Mouse (Mus musculus) hindbrain, embryonic 10.5 days (tissue): ENCODE measurements at regions not wholly inside any gene's neighbourhood (a gene's known extent, or its start where the extent isn't known, plus 50 kb on each side); places are given as distances from the start of the nearest gene placed in this dataset.

Source experiments
- DNase-seq: peaks from one replicate; pipeline ENCODE4 v3.0.0-alpha.2; 2017; ENCODE audit warnings: low spot score
- H3K27ac ChIP-seq: fragments of 300-500 bp; sonication (generic); 2 replicates; pipeline ENCODE4 v1.5.1; 2016; ENCODE audit warnings: mild to moderate bottlenecking, moderate library complexity
- H3K27me3 ChIP-seq: fragments of 300-500 bp; sonication (generic); 2 replicates; pipeline ENCODE4 v1.6.1; 2016; ENCODE audit warnings: mild to moderate bottlenecking; ENCODE audit not compliant: poor library complexity, insufficient read depth, severe bottlenecking
- H3K36me3 ChIP-seq: fragments of 300-500 bp; sonication (generic); 2 replicates; pipeline ENCODE4 v1.6.1; 2016; ENCODE audit warnings: mild to moderate bottlenecking, moderate library complexity
- H3K4me1 ChIP-seq: fragments of 300-500 bp; sonication (generic); replicated peaks from 2 replicates; pipeline ENCODE4 v1.6.1; 2016; ENCODE audit warnings: mild to moderate bottlenecking
- H3K4me3 ChIP-seq: fragments of 300-500 bp; sonication (generic); 2 replicates; pipeline ENCODE4 v1.5.1; 2016; ENCODE audit warnings: mild to moderate bottlenecking, moderate library complexity
- H3K9me3 ChIP-seq: fragments of 300-500 bp; sonication (generic); 2 replicates; pipeline ENCODE4 v1.6.1; 2016; ENCODE audit warnings: mild to moderate bottlenecking, moderate library complexity
- whole genome bisulfite sequencing: fragments of 180-500 bp; shearing (Covaris S2); methylation state at CpG from one replicate; pipeline ENCODE4 v1.1.7; 2016; 5-methylcytosine and 5-hydroxymethylcytosine counted together

DNA sequence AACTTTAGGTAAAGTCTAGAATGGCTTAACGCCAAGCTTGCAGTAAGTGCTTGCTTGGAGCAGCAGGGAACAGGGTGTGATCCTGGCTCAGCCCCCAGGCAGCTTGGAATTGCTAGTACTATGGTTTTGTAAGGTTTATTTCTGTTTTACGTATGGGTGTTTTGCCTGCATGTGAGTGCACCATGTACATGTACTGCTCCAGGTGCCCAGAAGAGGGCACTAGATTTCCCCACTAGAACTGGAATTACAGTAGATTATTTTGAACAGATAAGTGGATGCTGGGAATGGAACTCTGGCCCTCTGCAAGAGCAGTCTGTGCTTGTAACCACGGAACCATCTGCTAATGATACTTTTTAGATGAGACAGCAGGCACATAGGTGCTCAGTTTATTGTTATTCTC lies 237.6 kb downstream of the Skap2 start:
- WGBS: 74% methylated on average over 3 of the region's 3 CpGs
- H3K27me3 ChIP-seq: peaks cover 1% of the 10 kb centered on the region; the same call in 1 of the 2 replicates
- no peak for DNase-seq
- no peaks in the 10 kb centered on the region for H3K9me3 ChIP-seq
- no peak overlapping the region for H3K4me3 ChIP-seq
- no peaks in the 10 kb centered on the region for H3K4me1 ChIP-seq
- H3K27ac ChIP-seq: no peak overlapping the region
- no peaks in the 10 kb centered on the region for H3K36me3 ChIP-seq

DNA sequence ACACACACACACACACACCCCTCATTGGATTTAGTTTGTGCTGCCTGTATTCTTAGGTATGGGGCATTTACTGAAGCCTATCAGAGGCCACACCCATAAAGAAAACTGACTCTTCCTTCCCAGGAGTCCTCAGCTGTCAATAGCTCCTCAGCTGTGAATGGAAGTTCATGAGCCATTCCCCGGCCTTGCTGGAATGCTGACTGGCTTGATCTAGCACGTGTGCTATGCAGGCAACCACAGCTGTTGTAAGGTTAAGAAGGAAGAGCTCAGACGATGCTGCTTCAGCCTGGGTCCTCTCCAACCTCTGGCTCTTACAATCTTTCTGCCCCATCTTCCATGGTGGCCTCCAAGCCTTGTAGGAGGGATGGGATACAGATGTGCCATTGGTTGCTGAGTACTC lies 226.7 kb downstream of the Skap2 start:
- Histone ChIP-seq H3K27me3 (no peaks in the 10 kb centered on the region), H3K4me1 (no peaks in the 10 kb centered on the region), H3K36me3 (no peaks in the 10 kb centered on the region), H3K9me3 (no peaks in the 10 kb centered on the region), H3K4me3 (no peak overlapping the region), H3K27ac (no peak overlapping the region)
- WGBS: 68% methylated on average over 3 of the region's 3 CpGs
- DNase-seq: no peak

DNA sequence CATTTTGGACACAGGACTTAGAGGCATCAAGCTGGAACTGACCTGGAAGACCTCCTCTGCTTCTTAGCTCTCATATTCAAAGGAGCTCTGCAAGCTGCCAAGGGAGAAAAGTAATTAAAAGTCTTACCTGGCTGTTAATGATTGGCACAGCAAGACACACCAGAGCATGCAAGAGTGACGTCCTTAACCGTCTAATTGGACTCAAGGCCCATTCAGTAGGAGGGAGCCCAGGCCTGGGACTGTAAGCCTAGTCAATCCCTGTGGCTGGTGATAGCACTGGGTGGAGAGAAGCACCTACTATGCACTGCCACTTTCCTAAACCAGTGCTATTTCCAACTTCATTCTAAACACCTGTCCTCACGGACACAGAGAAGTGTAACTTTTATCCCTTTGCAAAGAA lies 225.5 kb downstream of the Skap2 start:
- Histone ChIP-seq H3K27me3 (no peaks in the 10 kb centered on the region), H3K9me3 (no peaks in the 10 kb centered on the region), H3K27ac (no peak overlapping the region), H3K4me1 (no peaks in the 10 kb centered on the region), H3K4me3 (no peak overlapping the region), H3K36me3 (no peaks in the 10 kb centered on the region)
- 77% methylated on average over 3 of the region's 3 CpGs for WGBS
- no peak for DNase-seq

DNA sequence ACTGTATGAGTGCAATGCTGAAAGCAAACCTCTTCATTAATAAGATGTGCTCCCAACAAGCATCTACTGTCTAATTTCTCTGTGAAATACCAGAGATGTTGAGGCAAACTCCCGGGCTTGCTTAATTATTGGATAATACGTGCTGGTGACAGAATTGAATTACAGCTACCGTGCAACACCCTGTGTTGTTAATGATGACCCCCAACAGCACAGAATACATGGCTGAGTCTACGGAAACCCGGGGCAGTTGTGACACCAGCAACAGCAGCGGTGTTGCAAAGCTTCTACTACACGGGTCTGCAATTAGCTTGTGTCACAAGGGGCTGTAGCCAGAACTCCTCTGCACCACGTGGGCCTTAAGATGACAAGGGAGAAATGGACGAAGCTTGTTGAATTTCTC lies 224.2 kb downstream of the Skap2 start:
- H3K27me3 ChIP-seq: no peaks in the 10 kb centered on the region
- H3K4me1 ChIP-seq: no peaks in the 10 kb centered on the region
- no peak overlapping the region for H3K27ac ChIP-seq
- H3K36me3 ChIP-seq: no peaks in the 10 kb centered on the region
- no peak overlapping the region for H3K4me3 ChIP-seq
- DNase-seq: no peak
- 85% methylated on average over 9 of the region's 9 CpGs for WGBS
- no peaks in the 10 kb centered on the region for H3K9me3 ChIP-seq

DNA sequence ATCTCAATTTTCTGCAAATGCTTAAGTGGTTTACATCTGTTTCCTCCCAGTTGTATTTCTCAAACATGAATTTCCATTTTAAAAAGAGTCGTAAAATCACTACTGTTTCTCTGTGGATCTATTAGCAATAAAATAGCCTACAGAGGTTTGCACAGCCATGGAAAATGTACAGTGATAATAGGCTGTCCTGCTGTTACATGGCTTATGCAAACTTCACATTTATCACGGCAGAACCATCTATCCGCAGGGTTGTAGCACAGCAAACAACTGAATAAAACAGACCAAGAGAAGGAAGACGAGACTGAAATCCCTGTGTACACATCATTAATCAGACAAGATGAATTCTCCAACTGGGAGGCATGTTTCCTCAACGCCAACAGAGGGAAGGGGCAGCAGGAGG lies 222.1 kb downstream of the Skap2 start:
- no peaks in the 10 kb centered on the region for H3K27me3 ChIP-seq
- DNase-seq: no peak
- no peaks in the 10 kb centered on the region for H3K9me3 ChIP-seq
- no peak overlapping the region for H3K27ac ChIP-seq
- no peaks in the 10 kb centered on the region for H3K36me3 ChIP-seq
- no peak overlapping the region for H3K4me3 ChIP-seq
- WGBS: 78% methylated on average over 5 of the region's 5 CpGs
- no peaks in the 10 kb centered on the region for H3K4me1 ChIP-seq

DNA sequence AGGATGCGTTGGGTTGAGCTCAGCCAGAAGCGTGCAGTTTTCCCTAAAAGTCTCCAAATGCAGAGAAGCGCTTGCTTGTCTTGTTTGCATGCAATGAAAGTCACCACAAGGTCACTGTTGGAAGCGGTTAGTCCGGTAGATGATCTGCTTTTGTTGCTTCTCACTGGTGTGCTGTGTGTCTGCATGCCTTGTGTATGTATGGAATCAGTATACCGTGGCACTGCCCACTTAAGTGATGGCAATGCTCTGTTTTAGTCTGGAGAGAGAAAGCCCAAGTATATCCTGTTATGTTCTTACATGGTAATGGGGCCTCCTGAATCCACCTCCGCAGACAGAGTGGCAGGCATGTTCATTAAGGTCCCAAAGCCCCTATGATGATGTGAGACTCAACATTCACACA lies 221.7 kb downstream of the Skap2 start:
- no peaks in the 10 kb centered on the region for H3K4me1 ChIP-seq
- WGBS: 91% methylated on average over 7 of the region's 7 CpGs
- H3K36me3 ChIP-seq: no peaks in the 10 kb centered on the region
- no peaks in the 10 kb centered on the region for H3K9me3 ChIP-seq
- no peaks in the 10 kb centered on the region for H3K27me3 ChIP-seq
- no peak overlapping the region for H3K27ac ChIP-seq
- no peak for DNase-seq
- H3K4me3 ChIP-seq: no peak overlapping the region

DNA sequence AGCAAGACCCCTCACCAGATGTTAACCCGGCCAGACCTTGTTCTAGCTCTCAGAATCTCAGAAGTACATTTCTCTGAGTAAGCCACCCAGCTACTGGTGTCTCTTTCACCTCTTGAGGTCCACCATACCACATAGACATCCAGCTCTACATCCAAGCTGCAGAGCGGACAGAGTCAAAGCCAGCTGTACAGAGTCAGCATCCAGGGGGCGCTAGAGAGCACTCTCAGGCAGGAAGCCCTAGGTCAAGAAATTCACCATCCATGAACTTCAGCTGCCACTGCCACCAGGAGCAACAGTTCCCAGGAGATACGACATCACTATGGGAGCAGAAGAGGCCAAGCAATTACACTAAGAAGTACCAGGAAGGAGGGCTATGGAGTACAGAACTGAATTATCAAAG lies 217.0 kb downstream of the Skap2 start:
- Histone ChIP-seq H3K4me1 (no peaks in the 10 kb centered on the region), H3K9me3 (no peaks in the 10 kb centered on the region), H3K36me3 (no peaks in the 10 kb centered on the region), H3K27ac (no peak overlapping the region), H3K4me3 (no peak overlapping the region), H3K27me3 (no peaks in the 10 kb centered on the region)
- DNase-seq: peak; percentile 57
- WGBS: 53% methylated on average over 4 of the region's 4 CpGs

DNA sequence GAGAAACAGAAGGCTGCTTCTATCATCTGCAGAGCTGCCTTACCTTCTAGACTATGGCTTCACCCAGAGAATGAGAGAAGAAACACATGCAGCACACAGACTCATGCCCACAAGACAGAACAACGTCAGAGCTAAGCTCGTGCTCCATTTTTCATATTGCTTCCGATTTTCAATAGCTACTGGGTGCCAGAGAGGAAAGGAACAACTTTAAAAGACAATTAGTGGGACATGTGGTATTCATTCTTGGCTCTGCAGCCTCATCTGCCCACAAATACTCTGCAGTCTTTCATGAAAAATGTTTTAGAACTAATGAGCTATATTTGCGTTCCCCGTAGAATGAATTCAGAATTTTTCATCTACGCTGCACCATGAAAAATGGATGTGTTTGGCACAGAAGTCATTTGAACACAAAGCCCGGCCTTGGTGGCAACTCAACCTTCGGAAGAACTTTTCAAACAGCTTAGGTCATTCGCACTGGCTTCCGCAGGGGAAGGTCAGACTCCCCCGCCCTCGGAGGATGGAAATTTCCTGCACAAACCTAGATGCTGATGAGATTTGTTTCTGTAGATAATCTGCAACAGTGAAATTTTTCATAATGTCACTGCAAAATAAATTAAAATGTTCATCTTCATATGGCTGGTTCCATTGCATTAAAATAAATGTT lies 213.6 kb downstream of the Skap2 start:
- Histone ChIP-seq H3K4me1 (no peaks in the 10 kb centered on the region), H3K4me3 (no peak overlapping the region), H3K27me3 (no peaks in the 10 kb centered on the region), H3K36me3 (no peaks in the 10 kb centered on the region), H3K27ac (no peak overlapping the region), H3K9me3 (no peaks in the 10 kb centered on the region)
- no peak for DNase-seq
- WGBS: 90% methylated on average over 12 of the region's 12 CpGs

DNA sequence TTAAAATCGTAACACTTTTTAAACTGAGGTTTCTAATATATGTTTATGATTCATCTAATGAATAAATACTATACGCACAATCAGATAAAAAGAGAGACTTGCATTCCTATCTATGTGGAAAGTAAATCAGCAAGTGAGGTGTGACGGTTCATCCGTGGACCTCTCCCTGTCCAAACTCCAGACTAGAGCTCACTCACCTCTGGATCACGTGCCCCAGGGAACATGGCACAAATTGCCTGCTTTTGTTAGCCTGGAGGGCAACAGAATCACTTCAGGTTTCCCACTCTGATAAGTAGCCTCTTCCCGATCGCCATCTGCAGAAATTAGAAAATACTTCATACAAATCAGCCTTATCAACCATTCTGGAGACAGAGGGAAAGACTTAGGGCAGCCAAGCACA lies 206.7 kb downstream of the Skap2 start:
- WGBS: 88% methylated on average over 7 of the region's 7 CpGs
- H3K36me3 ChIP-seq: no peaks in the 10 kb centered on the region
- no peak overlapping the region for H3K4me3 ChIP-seq
- H3K9me3 ChIP-seq: no peaks in the 10 kb centered on the region
- DNase-seq: no peak
- no peaks in the 10 kb centered on the region for H3K27me3 ChIP-seq
- H3K4me1 ChIP-seq: peaks cover 6% of the 10 kb centered on the region; the same call in 1 of the 2 replicates
- H3K27ac ChIP-seq: no peak overlapping the region
